Mouse (Mus musculus): ENCODE results near the gene Mptx2. TPM values are rescaled to one million over a fixed set of nuclear protein-coding genes. Genes with fewer than 3 reads are reported as not detected.
"Not testable (repeated sequence)": the region's sequence is repeated elsewhere in the genome, so short reads cannot be mapped to it uniquely, and the experiment has no call there.

The Mptx2 gene
- total and polyA plus RNA-seq, 3 experiments: not detected

DNA sequence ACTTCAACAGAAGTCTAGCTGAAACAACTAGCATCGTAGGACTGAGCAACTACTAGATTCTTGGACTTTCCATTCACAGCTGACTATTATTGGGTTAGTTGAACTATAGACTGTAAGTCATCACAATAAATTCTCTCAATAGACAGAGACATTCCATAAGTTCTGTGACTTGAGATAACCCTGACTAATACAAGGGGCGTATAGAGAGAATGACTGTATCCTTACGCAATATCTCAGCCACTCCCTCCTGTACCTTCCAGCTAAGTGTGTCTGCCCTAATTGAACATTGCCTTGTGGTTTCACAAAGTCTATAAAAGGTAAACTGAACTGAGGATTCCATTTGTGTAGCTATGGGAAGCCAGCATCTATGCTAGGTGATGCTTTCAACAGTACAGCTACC, 27.7 kb downstream of the Mptx2 start:
- Histone ChIP-seq H3K27ac (no peak overlapping the region), H3K9ac (ENCODE audit: low read depth, low read length) (no peak overlapping the region), H3K79me2 (replicated peaks; ENCODE audit: control insufficient read depth, insufficient read depth, low read length) (no peaks in the 10 kb centered on the region), H3K4me1 (ENCODE audit: control insufficient read depth, insufficient read depth, low read length) (no peaks in the 10 kb centered on the region), H3K36me3 (ENCODE audit: control insufficient read depth, insufficient read depth, low read length) (no peaks in the 10 kb centered on the region), H3K4me3 (no peak overlapping the region), H3K27me3 (ENCODE audit: control insufficient read depth, insufficient read depth, low read length) (no peaks in the 10 kb centered on the region)
- intact Hi-C loops (cut with DNase I): no loop called here
- TF ChIP-seq CTCF (IDR thresholded peaks at IDR 0.05) (no peak), POLR2A (IDR thresholded peaks at IDR 0.05; ENCODE audit: insufficient read depth, low read depth, low read length) (no peak), EP300 (IDR thresholded peaks at IDR 0.05; ENCODE audit: insufficient read depth, low read depth, low read length) (no peak)
- WGBS: 84% methylated on average over 3 of the region's 3 CpGs
- DNase-seq: no peak

DNA sequence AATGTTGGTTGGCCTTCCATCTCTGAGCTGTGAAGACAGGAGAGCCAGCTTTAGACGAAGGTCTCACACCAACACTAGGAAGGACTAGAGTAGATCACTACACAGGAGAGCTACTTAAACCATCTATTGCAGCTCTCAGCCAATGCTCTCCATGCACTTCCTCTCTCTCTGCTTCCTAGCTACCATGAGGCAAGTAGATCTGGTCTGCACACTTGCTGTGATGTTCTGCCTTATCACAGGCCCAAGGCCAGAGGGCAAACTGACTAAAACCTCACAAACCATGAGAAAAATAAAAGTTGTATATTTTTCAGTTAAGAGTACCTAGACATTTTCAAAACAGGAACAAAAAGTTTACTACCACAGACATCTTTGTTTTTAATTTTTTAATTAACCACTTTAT, 40.6 kb downstream of the Mptx2 start:
- intact Hi-C loops (cut with DNase I); H3K27me3 ChIP-seq (ENCODE audit: control insufficient read depth, insufficient read depth, low read length); H3K9ac ChIP-seq (ENCODE audit: low read depth, low read length); H3K79me2 ChIP-seq (replicated peaks; ENCODE audit: control insufficient read depth, insufficient read depth, low read length); H3K36me3 ChIP-seq (ENCODE audit: control insufficient read depth, insufficient read depth, low read length); H3K4me1 ChIP-seq (ENCODE audit: control insufficient read depth, insufficient read depth, low read length); DNase-seq; H3K4me3 ChIP-seq; H3K27ac ChIP-seq: not testable (repeated sequence)
- WGBS: 65% methylated on average over 1 of the region's 1 CpGs

GRCm38 (mm10) chr1:173227081-173227480, 50.5 kb downstream of the Mptx2 start, which contains the start of gene Fcer1a:
Gene Fcer1a (minus strand): TSS chr1:173227214.
- intact Hi-C loops (cut with DNase I): no loop called here

More at GRCm38 (mm10) chr1:173227081-173227480, 50.5 kb downstream of the Mptx2 start, which contains the start of gene Fcer1a:
- no peak within 1 kb of the TSS for H3K4me3 ChIP-seq
- no peaks in the 10 kb centered on the region for H3K36me3 ChIP-seq (ENCODE audit: control insufficient read depth, insufficient read depth, low read length)
- H3K27ac ChIP-seq: no peak within 1 kb of the TSS
- H3K27me3 ChIP-seq (ENCODE audit: control insufficient read depth, insufficient read depth, low read length): no peaks in the 10 kb centered on the region
- H3K79me2 ChIP-seq (replicated peaks; ENCODE audit: control insufficient read depth, insufficient read depth, low read length): no peaks in the 10 kb centered on the region
- TF ChIP-seq CTCF (IDR thresholded peaks at IDR 0.05) (no peak), EP300 (IDR thresholded peaks at IDR 0.05; ENCODE audit: insufficient read depth, low read depth, low read length) (no peak), POLR2A (IDR thresholded peaks at IDR 0.05; ENCODE audit: insufficient read depth, low read depth, low read length) (no peak)
- DNase-seq: no peak
- no peak within 1 kb of the TSS for H3K9ac ChIP-seq (ENCODE audit: low read depth, low read length)
- no peaks in the 10 kb centered on the region for H3K4me1 ChIP-seq (ENCODE audit: control insufficient read depth, insufficient read depth, low read length)
- WGBS: 51% methylated on average over 2 of the region's 2 CpGs

Other genes with a start within 250 kb of the Mptx2 start
- gene Olfr1408, start 140.4 kb downstream of the Mptx2 start, total RNA-seq (2021): not detected
- gene Olfr1408, start 140.4 kb downstream of the Mptx2 start, polyA plus RNA-seq (2012; rRNA removed): not detected in 2 replicates
- gene Olfr1406, start 87.1 kb downstream of the Mptx2 start, total RNA-seq (2021): not detected
- gene Olfr1406, start 87.1 kb downstream of the Mptx2 start, polyA plus RNA-seq (2012; rRNA removed): not detected in 2 replicates
- not detected for gene Olfr218, start 80.0 kb downstream of the Mptx2 start, total RNA-seq (2021)
- not detected in 2 replicates for gene Olfr218, start 80.0 kb downstream of the Mptx2 start, polyA plus RNA-seq (2012; rRNA removed)
- gene Olfr1404, start 65.4 kb downstream of the Mptx2 start, total RNA-seq (2021): not detected
- not detected in 2 replicates for gene Olfr1404, start 65.4 kb downstream of the Mptx2 start, polyA plus RNA-seq (2012; rRNA removed)
- under 1 TPM in 1 of 2 experiments, not detected in 1; 0.29 TPM for gene Fcer1a, start 50.6 kb downstream of the Mptx2 start, total RNA-seq (2021)
- 0.29 and 0.31 TPM in 2 replicates for gene Fcer1a, start 50.6 kb downstream of the Mptx2 start, polyA plus RNA-seq (2012; rRNA removed)
- not detected for gene Olfr418, start 11.8 kb downstream of the Mptx2 start, total RNA-seq (2021)
- not detected in 2 replicates for gene Olfr418, start 11.8 kb downstream of the Mptx2 start, polyA plus RNA-seq (2012; rRNA removed)
- gene Ackr1, start 56.0 kb upstream of the Mptx2 start, total RNA-seq (2021): under 1 TPM in 1 of 2 experiments, not detected in 1; 0.59 TPM
- 1.4 and 1.8 TPM in 2 replicates for gene Ackr1, start 56.0 kb upstream of the Mptx2 start, polyA plus RNA-seq (2012; rRNA removed)
- 1 to 10 TPM; 1.1 to 1.4 TPM for gene Aim2, start 73.1 kb upstream of the Mptx2 start, total RNA-seq (2021)
- gene Aim2, start 73.1 kb upstream of the Mptx2 start, polyA plus RNA-seq (2012; rRNA removed): 0.82 and 1.4 TPM in 2 replicates
- 1 to 10 TPM; 1.6 to 2.6 TPM for gene Cadm3, start 89.9 kb upstream of the Mptx2 start, total RNA-seq (2021)
- gene Cadm3, start 89.9 kb upstream of the Mptx2 start, polyA plus RNA-seq (2012; rRNA removed): 4.1 and 8.1 TPM in 2 replicates
- gene Ifi206, start 213.3 kb upstream of the Mptx2 start, total RNA-seq (2021): under 1 TPM; 0.16 to 0.41 TPM
- gene Ifi206, start 213.3 kb upstream of the Mptx2 start, polyA plus RNA-seq (2012; rRNA removed): 0.18 and 0.82 TPM in 2 replicates